Mouse (Mus musculus) lung, postnatal 10 days (tissue): ENCODE measurements around the gene Ptp4a2.
"Not testable (repeated sequence)": the region's sequence is repeated elsewhere in the genome, so short reads cannot be mapped to it uniquely, and the experiment has no call there.

ENCODE experiments used
- DNase-seq: peaks from one replicate; pipeline ENCODE4 v3.0.0; 2021

The Ptp4a2 gene

GRCm38 (mm10) chr4:129890094-129890493 lies 79.1 kb downstream of the Ptp4a2 start:
- no peak for DNase-seq

GRCm38 (mm10) chr4:129894861-129895260 lies 83.8 kb downstream of the Ptp4a2 start:
- DNase-seq: no peak

DNA sequence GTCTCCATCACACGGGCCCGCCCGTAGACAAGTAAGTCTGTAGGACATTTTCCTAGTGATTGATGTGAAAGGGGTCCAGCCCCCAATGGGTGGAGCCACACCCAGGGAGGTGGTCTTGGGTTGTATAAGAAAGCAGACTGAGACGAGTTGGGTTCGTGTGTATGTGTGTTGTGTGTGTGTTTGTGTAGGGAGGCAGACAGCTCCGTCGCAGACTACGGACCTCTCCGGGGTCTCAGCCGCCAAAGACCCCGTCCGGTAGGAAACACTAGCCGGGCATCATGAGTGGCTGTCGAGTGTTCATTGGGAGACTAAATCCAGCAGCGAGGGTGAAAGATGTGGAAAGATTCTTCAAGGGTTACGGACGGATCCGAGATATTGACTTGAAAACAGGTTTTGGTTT lies 87.8 kb downstream of the Ptp4a2 start:
- not testable (repeated sequence) for DNase-seq
